Mouse (Mus musculus) kidney, adult 18-20 months (tissue): Measurements from ENCODE around the gene Eri3.

Experiments used
- DNase-seq: peaks from one replicate; pipeline ENCODE4 v3.0.0; 2021

The Eri3 gene

GRCm38 (mm10) chr4:117630053-117630670 is 80.0 kb downstream of the Eri3 start:
- no peak for DNase-seq

- no peak for DNase-seq
Observed at GRCm38 (mm10) chr4:117633527-117633926, 83.4 kb downstream of the Eri3 start.

GRCm38 (mm10) chr4:117634642-117635041 is 84.5 kb downstream of the Eri3 start:
- DNase-seq, result no peak

- DNase-seq, result no peak
Observed at GRCm38 (mm10) chr4:117636152-117636551, 86.0 kb downstream of the Eri3 start.

GRCm38 (mm10) chr4:117636891-117637613 is 86.9 kb downstream of the Eri3 start:
- DNase-seq, result no peak

- DNase-seq, result no peak
Observed at GRCm38 (mm10) chr4:117640925-117641703, 90.9 kb downstream of the Eri3 start.

GRCm38 (mm10) chr4:117641804-117642203 is 91.6 kb downstream of the Eri3 start:
- DNase-seq, result no peak

- DNase-seq, result no peak
Observed at GRCm38 (mm10) chr4:117645031-117645435, 94.9 kb downstream of the Eri3 start.

GRCm38 (mm10) chr4:117645859-117646258 is 95.7 kb downstream of the Eri3 start:
- no peak for DNase-seq

GRCm38 (mm10) chr4:117646496-117646895 is 96.3 kb downstream of the Eri3 start:
- no peak for DNase-seq

GRCm38 (mm10) chr4:117646926-117647755 is 97.0 kb downstream of the Eri3 start:
- no peak for DNase-seq

- no peak for DNase-seq
Observed at GRCm38 (mm10) chr4:117651626-117652101, 101.5 kb downstream of the Eri3 start.

GRCm38 (mm10) chr4:117652727-117653126 is 102.6 kb downstream of the Eri3 start:
- DNase-seq, result no peak

- no peak for DNase-seq
Observed at GRCm38 (mm10) chr4:117654016-117654702, 104.0 kb downstream of the Eri3 start.

GRCm38 (mm10) chr4:117654703-117655499 is 104.7 kb downstream of the Eri3 start:
- no peak for DNase-seq

- DNase-seq, result no peak
Observed at GRCm38 (mm10) chr4:117655500-117655863, 105.3 kb downstream of the Eri3 start.

- DNase-seq, result no peak
Observed at GRCm38 (mm10) chr4:117656961-117657360, 106.8 kb downstream of the Eri3 start.

GRCm38 (mm10) chr4:117657646-117658045 is 107.5 kb downstream of the Eri3 start:
- no peak for DNase-seq

GRCm38 (mm10) chr4:117658582-117659444 is 108.6 kb downstream of the Eri3 start:
- peak; percentile 56 for DNase-seq

GRCm38 (mm10) chr4:117660001-117660400 is 109.8 kb downstream of the Eri3 start:
- peak; percentile 47 for DNase-seq
